Mouse (Mus musculus) cortical plate, adult 2 months (tissue): ENCODE measurements around the gene Nxpe5.

ENCODE experiments used
- CTCF ChIP-seq: fragments of 200-500 bp; IDR thresholded peaks from 2 replicates; pipeline ENCODE4 v1.5.1; 2011; ENCODE audit warnings: mild to moderate bottlenecking, control low read depth, low read length; ENCODE audit not compliant: insufficient read depth; ENCODE audit errors: extremely low read depth
- POLR2A ChIP-seq: fragments of 200-500 bp; IDR thresholded peaks from 2 replicates; pipeline ENCODE4 v1.6.1; 2011; ENCODE audit warnings: mild to moderate bottlenecking, low read length, control low read depth; ENCODE audit not compliant: insufficient read depth; ENCODE audit errors: extremely low read depth

GRCm38 (mm10) chr5:138272409-138272923 is 46.8 kb downstream of the Nxpe5 start, which contains the start of gene Gal3st4:
- no peak for TF ChIP-seq POLR2A
- TF ChIP-seq CTCF = no peak
